Comparison of ENCODE assay signal across 12 mouse cellular contexts in genomic region chr14:31228234-31228633, GRCm38 (mm10). TPM values are rescaled to one million over a fixed set of nuclear protein-coding genes. Genes with fewer than 3 reads are reported as not detected.
A peak's percentile ranks its signal among the peaks of the same experiment; 100 is the strongest.
DNase-seq lines count a peak whose midpoint lies in the region; ATAC-seq lines count a peak whose summit lies in the region.
"Had no signal": no experiment of that assay in that cellular context is flagged by ENCODE, and none has a peak within 500 bp of the region (broad histone marks: within the 10 kb centered on the region; RNA-seq: fewer than 3 reads in every experiment).

No protein-coding gene starts in this region.

- intact Hi-C loops in gastrocnemius, postnatal 36 days (cut with DNase I), result no loop called here

- 68% methylated on average over 6 of the region's 6 CpGs for WGBS in limb, embryonic 10.5 days

- peak overlapping the region; percentile 3; the same call in 1 of the 2 replicates for H3K27ac ChIP-seq in limb, embryonic 10.5 days

- no peak overlapping the region for H3K4me3 ChIP-seq in limb, embryonic 10.5 days
- H3K4me3 ChIP-seq: embryonic facial prominence, embryonic 13.5 days had no signal

- ATAC-seq in neutrophil, adult 5-6 weeks (ENCODE audit: extremely low read depth, insufficient number of reproducible peaks, low FRiP score, poor library complexity, severe bottlenecking), result peak; percentile 47
- ATAC-seq: activated CD4-positive, CD25-positive, alpha-beta regulatory T cell, adult 4 months had no signal

- H3K27me3 ChIP-seq in limb, embryonic 10.5 days (ENCODE audit: low read depth, poor library complexity, severe bottlenecking), result no peaks in the 10 kb centered on the region
- H3K27me3 ChIP-seq: embryonic facial prominence, embryonic 13.5 days had no signal

- H3K36me3 ChIP-seq in limb, embryonic 10.5 days, result no peaks in the 10 kb centered on the region
- H3K36me3 ChIP-seq: embryonic facial prominence, embryonic 13.5 days had no signal

- H3K4me1 ChIP-seq in limb, embryonic 10.5 days, result peaks cover 22% of the 10 kb centered on the region; the same call in 1 of the 2 replicates

- no peaks in the 10 kb centered on the region for H3K9me3 ChIP-seq in limb, embryonic 10.5 days (replicated peaks)
- H3K9me3 ChIP-seq: embryonic facial prominence, embryonic 13.5 days had no signal

- DNase-seq in gastrocnemius, postnatal 36 days, result peak; percentile 7 to 9
- DNase-seq in gastrocnemius, adult 8-10 months (ENCODE audit: low spot score in 2 of 2), result no peak
- peak; percentile 68 to 70 for DNase-seq in spleen, postnatal 36 days (ENCODE audit: low spot score in 2 of 2)
- no peak for DNase-seq in spleen, adult 12 weeks (ENCODE audit: low spot score)
- DNase-seq in limb, embryonic 10.5 days (ENCODE audit: low spot score), result no peak
- DNase-seq in MN1 (ENCODE audit: low spot score), result no peak
- DNase-seq in urinary bladder, postnatal 4 days (ENCODE audit: low spot score in 2 of 2), result no peak
- DNase-seq: cerebellum, adult 18-20 months; layer of hippocampus, postnatal 36 days had no signal

RNA-seq across cellular contexts. Expression of gene Sema3g, which starts 10.6 kb away (rescaled TPM):
- total RNA-seq in gastrocnemius, postnatal 36 days (2021), result 1 to 10 TPM; 6.0 to 8.1 TPM
- total RNA-seq in gastrocnemius, adult 8-10 months (2022), result 1 to 10 TPM; 3.8 to 4.9 (median 4.5) TPM
- polyA plus RNA-seq in limb, embryonic 10.5 days (2016; fragmentation: Nextera tagmentation; extraction: Ambion mirVana), result 0.51 and 0.73 TPM in 2 replicates
- 0.37 and 0.58 TPM in 2 replicates for total RNA-seq in neutrophil, adult 5-6 weeks (2017)
- polyA plus RNA-seq: activated CD4-positive, CD25-positive, alpha-beta regulatory T cell, adult 4 months had no signal

RNA-seq across cellular contexts. Expression of gene Nisch, which starts 11.5 kb away (rescaled TPM):
- 10 to 100 TPM; 54.4 to 63.2 TPM for total RNA-seq in gastrocnemius, postnatal 36 days (2021)
- total RNA-seq in gastrocnemius, adult 8-10 months (2022), result 10 to 100 TPM; 49.1 to 60.3 (median 53.8) TPM
- 491 and 543 TPM in 2 replicates for polyA plus RNA-seq in limb, embryonic 10.5 days (2016; fragmentation: Nextera tagmentation; extraction: Ambion mirVana)
- total RNA-seq in neutrophil, adult 5-6 weeks (2017), result 329 and 351 TPM in 2 replicates

RNA-seq across cellular contexts. Expression of gene Tnnc1, which starts 20.1 kb away (rescaled TPM):
- 100 to 1,000 TPM; 121 to 774 TPM for total RNA-seq in gastrocnemius, postnatal 36 days (2021)
- total RNA-seq in gastrocnemius, adult 8-10 months (2022), result 100 to 1,000 TPM; 451 to 634 (median 529) TPM
- 2.7 and 3.8 TPM in 2 replicates for polyA plus RNA-seq in limb, embryonic 10.5 days (2016; fragmentation: Nextera tagmentation; extraction: Ambion mirVana)
- not detected in 2 replicates for total RNA-seq in neutrophil, adult 5-6 weeks (2017)
- polyA plus RNA-seq: activated CD4-positive, CD25-positive, alpha-beta regulatory T cell, adult 4 months had no signal

RNA-seq across cellular contexts. Expression of gene Phf7, which starts 22.9 kb away (rescaled TPM):
- total RNA-seq in gastrocnemius, postnatal 36 days (2021), result 1 to 10 TPM; 6.8 to 8.6 TPM
- total RNA-seq in gastrocnemius, adult 8-10 months (2022), result 10 to 100 TPM; 11.2 to 11.7 (median 11.6) TPM
- 11.3 and 11.7 TPM in 2 replicates for polyA plus RNA-seq in limb, embryonic 10.5 days (2016; fragmentation: Nextera tagmentation; extraction: Ambion mirVana)
- total RNA-seq in neutrophil, adult 5-6 weeks (2017), result 18.7 and 19.3 TPM in 2 replicates

RNA-seq across cellular contexts. Expression of gene Bap1, which starts 23.0 kb away (rescaled TPM):
- total RNA-seq in gastrocnemius, postnatal 36 days (2021), result 10 to 100 TPM; 41.5 to 43.2 TPM
- 10 to 100 TPM; 46.3 to 57.2 (median 48.7) TPM for total RNA-seq in gastrocnemius, adult 8-10 months (2022)
- polyA plus RNA-seq in limb, embryonic 10.5 days (2016; fragmentation: Nextera tagmentation; extraction: Ambion mirVana), result 133 and 148 TPM in 2 replicates
- total RNA-seq in neutrophil, adult 5-6 weeks (2017), result 55.1 and 61.2 TPM in 2 replicates

Comparison
In these comparisons a context has a peak if more than half of its experiments do, and no peak if none do; other contexts are left out.
1. DNase-seq: peak in gastrocnemius, postnatal 36 days (2 of 2) and spleen, postnatal 36 days (2 of 2); none in gastrocnemius, adult 8-10 months (0 of 2), spleen, adult 12 weeks (single experiment), limb, embryonic 10.5 days (single experiment), MN1 (single experiment) and urinary bladder, postnatal 4 days (0 of 2).
2. RNA of gene Tnnc1, which starts 20.1 kb away (total RNA-seq): 121 to 774 TPM in gastrocnemius, postnatal 36 days and 451 to 634 TPM in gastrocnemius, adult 8-10 months; not detected in neutrophil, adult 5-6 weeks; every median in the first group is over 10 times any median in the second.